Mouse (Mus musculus) Patski (cell line): ENCODE measurements around the gene Rtraf. TPM values are rescaled to one million over a fixed set of nuclear protein-coding genes. Genes with fewer than 3 reads are reported as not detected.

Source experiments
- ATAC-seq: fragments of 100-300 bp; one replicate; pipeline ENCODE4 v1.8.0; 2021
- CTCF ChIA-PET: fragments of 350-600 bp; sonication (Branson Sonifier 250); formaldehyde crosslinking; loops from one replicate; lab custom pipeline; 2022; ENCODE audit warnings: inconsistent platforms; lab: Charles Lee
- POLR2A ChIA-PET: fragments of 350-600 bp; sonication (Branson Sonifier 250); formaldehyde crosslinking; loops from one replicate; lab custom pipeline; 2022; ENCODE audit warnings: antibody characterized with exemption, inconsistent platforms; lab: Charles Lee
- DNase-seq: peaks from one replicate; pipeline ENCODE4 v3.0.0-alpha.2; 2011; ENCODE audit warnings: low read depth, low spot score
- H3K27me3 ChIP-seq: fragments of 371-371 bp; one replicate; pipeline ENCODE4 v1.5.1; 2021
- CTCF ChIP-seq: fragments of 100-300 bp; IDR thresholded peaks from one replicate; pipeline ENCODE4 v1.5.1; 2021
- in situ Hi-C: fragments of 300-500 bp; cut with MboI; formaldehyde crosslinking; loops from 3 replicates; pipeline ENCODE4 v1.11.1; 2018; ENCODE audit warnings: low pct_unique_long_range_greater_than_20kb, mixed read lengths
- polyA plus RNA-seq: library from polyadenylated mRNA; unstranded; gene quantifications from one replicate; pipeline ENCODE4 v1.2.3, GENCODE M21; 2021

The Rtraf gene
- polyA plus RNA-seq, 1 experiment from 2014 or later, result 136 TPM

DNA sequence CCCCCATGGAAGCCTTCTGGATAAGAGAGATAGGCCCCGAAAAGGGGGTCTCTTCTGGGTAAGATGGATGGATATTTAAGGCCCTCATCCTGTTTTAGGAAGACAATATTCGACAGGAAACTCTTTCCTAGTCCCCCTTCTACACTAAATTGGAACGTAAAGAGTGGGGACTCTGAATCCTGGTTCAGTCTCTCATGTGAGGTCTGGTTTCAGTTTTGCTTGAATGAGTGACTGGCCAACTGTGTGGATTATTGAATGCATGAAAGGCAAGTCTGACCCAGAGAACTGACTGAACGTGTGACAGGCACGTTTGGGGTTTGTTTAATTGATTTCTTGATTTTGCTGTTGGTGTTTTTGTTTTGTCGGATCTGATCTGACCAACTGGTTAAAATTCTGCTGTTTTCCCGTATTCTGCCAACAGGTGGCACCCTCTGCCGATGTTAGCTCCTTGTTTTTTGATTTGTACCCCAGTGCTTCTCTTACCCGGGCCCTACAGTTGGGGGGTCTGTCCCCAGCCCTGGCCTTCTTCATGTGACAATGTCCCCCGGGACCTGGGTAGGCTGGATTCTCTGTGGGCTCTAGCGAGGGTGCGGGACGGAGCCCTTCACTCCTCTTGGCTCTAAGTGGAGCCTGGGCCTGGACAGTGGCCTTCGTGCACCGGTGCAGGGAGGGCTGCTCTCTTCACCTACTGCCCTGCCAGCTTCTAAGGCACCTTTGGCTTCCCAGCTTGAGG is 16.1 kb upstream of the Rtraf start:
- CTCF ChIA-PET, result interaction anchor here (0.6 to 2.1 kb wide), 10 partner anchors 12 to 235 kb away, joined by 3 to 10 read pairs (median 4); no protein-coding TSS in a partner anchor
- TF ChIP-seq CTCF, result peak; percentile 78
- POLR2A ChIA-PET, result interaction anchor here (0.9 kb wide), 1 partner anchor 14 kb away, joined by 4 read pairs; no protein-coding TSS in a partner anchor
- in situ Hi-C loops, result loop anchor here (5.0 kb wide), 2 partner anchors 233 to 433 kb away; no protein-coding TSS in a partner anchor
- H3K27me3 ChIP-seq, result no peaks in the 10 kb centered on the region
- ATAC-seq (peak; percentile 66), DNase-seq (no peak)

DNA sequence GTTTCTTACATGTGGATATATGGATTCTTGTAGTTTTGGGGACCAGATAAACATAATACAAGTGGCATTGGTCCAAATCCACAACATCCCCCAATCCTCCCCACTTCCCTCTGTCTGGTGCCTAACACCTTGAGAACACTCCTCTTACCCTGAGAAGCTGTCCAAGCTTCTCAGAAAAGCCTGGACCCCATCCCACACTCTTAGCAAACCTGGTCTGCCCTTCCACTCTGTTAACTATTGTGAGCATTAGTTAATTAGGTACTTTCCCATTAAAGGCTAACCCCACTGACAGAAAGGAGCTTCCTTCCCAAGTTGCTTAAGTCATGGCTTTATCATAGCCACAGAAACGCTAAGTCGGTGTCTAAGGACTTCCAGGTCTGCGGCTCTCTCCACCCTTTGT is 12.7 kb upstream of the Rtraf start:
- ChIA-PET POLR2A (no interaction called here), CTCF (interaction anchor here (1.0 kb wide), 1 partner anchor 18 kb away, joined by 3 read pairs; no protein-coding TSS in a partner anchor)
- no peak for TF ChIP-seq CTCF
- DNase-seq, result no peak
- ATAC-seq, result no peak
- in situ Hi-C loops, result loop anchor here (5.0 kb wide), 2 partner anchors 236 to 436 kb away; no protein-coding TSS in a partner anchor
- H3K27me3 ChIP-seq, result peaks cover 3% of the 10 kb centered on the region

- in situ Hi-C loops, result no loop called here
- ATAC-seq, result no peak
- POLR2A ChIA-PET, result no interaction called here
- peaks cover 20% of the 10 kb centered on the region for H3K27me3 ChIP-seq
- no peak for TF ChIP-seq CTCF
- CTCF ChIA-PET, result interaction anchor here (2.0 kb wide), 1 partner anchor 81 kb away, joined by 4 read pairs; no protein-coding TSS in a partner anchor
- DNase-seq, result no peak
Observed at GRCm38 (mm10) chr14:19825481-19825880, 1.9 kb upstream of the Rtraf start.

DNA sequence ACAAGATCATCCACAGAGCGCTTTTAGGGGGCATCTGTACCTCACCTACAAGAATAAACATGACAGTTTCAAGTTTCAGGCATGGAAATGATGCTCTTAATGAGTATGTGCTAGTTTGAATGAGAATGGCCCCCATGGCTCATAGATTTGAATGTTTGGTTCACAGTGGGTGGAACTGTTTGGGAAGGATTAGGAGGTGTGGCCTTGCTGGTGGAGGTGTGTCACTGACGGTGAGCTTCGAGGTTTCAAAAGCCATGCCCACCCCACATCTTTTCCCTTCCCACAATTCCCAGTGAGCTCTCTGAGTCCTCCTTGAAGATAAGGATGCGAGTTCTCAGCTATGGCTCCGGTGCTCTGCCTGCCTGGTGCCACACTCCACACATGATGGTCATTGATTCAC is 1.9 kb downstream of the Rtraf start:
- H3K27me3 ChIP-seq, result no peaks in the 10 kb centered on the region
- no peak for ATAC-seq
- ChIA-PET CTCF (interaction anchor here (1.1 to 1.5 kb wide), 3 partner anchors 41 to 252 kb away, joined by 3 to 6 read pairs (median 4); no protein-coding TSS in a partner anchor), POLR2A (interaction anchor here (0.9 kb wide), 1 partner anchor 81 kb away, joined by 3 read pairs; no protein-coding TSS in a partner anchor)
- in situ Hi-C loops, result no loop called here
- DNase-seq, result no peak
- TF ChIP-seq CTCF, result no peak

DNA sequence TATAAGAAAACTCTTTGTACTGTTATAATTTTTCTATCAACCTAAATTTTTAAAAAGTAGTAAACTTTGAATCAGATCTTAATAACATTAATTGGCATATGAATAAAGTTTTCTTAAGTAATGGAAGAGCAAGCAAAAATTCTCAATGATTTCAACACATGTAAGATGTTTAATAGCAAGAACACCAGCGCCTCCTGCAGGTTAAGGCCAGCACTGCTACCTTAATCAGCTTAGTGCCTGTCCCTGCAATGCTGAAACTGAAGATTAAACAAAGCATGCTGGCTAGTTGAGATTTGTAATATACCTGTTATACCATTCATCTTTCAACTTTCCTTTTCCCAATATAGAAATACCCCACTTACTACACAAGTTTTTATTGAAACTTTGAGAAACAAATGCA is 5.7 kb downstream of the Rtraf start:
- H3K27me3 ChIP-seq, result no peaks in the 10 kb centered on the region
- ChIA-PET CTCF (interaction anchor here (0.9 to 3.7 kb wide), 7 partner anchors 22 to 128 kb away, joined by 3 to 20 read pairs (median 3); no protein-coding TSS in a partner anchor), POLR2A (no interaction called here)
- ATAC-seq, result no peak
- DNase-seq, result no peak
- TF ChIP-seq CTCF, result peak; percentile 95
- in situ Hi-C loops, result loop anchor here (5.0 kb wide), 1 partner anchor 111 kb away; no protein-coding TSS in a partner anchor

- in situ Hi-C loops, result no loop called here
- no peak for ATAC-seq
- TF ChIP-seq CTCF, result no peak
- POLR2A ChIA-PET, result interaction anchor here (1.0 kb wide), 1 partner anchor 28 kb away, joined by 3 read pairs; no protein-coding TSS in a partner anchor
- CTCF ChIA-PET, result interaction anchor here (0.8 to 1.9 kb wide), 5 partner anchors 17 to 106 kb away, joined by 3 to 5 read pairs (median 3); no protein-coding TSS in a partner anchor
- no peak for DNase-seq
- H3K27me3 ChIP-seq, result no peaks in the 10 kb centered on the region
Observed at GRCm38 (mm10) chr14:19813061-19813460, 10.6 kb downstream of the Rtraf start.

DNA sequence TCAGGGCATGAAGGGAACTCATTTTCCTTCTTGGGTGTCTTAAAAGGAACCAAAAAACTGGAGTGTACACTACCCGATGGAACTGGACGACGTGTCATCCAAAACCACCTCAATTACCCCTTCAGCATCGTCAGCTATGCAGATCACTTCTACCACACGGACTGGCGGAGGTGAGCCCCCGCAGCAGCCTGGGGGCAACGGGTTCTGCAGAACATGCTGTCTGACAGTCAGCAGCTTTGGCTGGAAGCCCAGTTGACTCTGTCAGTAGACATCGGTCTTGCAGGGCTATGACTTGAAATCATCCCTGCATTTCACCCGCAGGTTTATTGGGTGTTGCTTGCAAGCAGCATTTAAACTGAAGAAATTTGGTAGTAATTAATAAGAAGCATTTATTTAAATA is 13.7 kb downstream of the Rtraf start:
- no peak for TF ChIP-seq CTCF
- H3K27me3 ChIP-seq, result no peaks in the 10 kb centered on the region
- ChIA-PET CTCF (no interaction called here), POLR2A (interaction anchor here (1.2 kb wide), 1 partner anchor 42 kb away, joined by 3 read pairs; no protein-coding TSS in a partner anchor)
- ATAC-seq (no peak), DNase-seq (no peak)
- in situ Hi-C loops, result no loop called here

GRCm38 (mm10) chr14:19807858-19808257 is 15.8 kb downstream of the Rtraf start:
- TF ChIP-seq CTCF, result no peak
- ChIA-PET POLR2A (no interaction called here), CTCF (interaction anchor here (0.8 to 1.2 kb wide), 4 partner anchors 9 to 69 kb away, joined by 3 to 4 read pairs (median 4); no protein-coding TSS in a partner anchor)
- H3K27me3 ChIP-seq, result no peaks in the 10 kb centered on the region
- DNase-seq (no peak), ATAC-seq (no peak)
- in situ Hi-C loops, result no loop called here

DNA sequence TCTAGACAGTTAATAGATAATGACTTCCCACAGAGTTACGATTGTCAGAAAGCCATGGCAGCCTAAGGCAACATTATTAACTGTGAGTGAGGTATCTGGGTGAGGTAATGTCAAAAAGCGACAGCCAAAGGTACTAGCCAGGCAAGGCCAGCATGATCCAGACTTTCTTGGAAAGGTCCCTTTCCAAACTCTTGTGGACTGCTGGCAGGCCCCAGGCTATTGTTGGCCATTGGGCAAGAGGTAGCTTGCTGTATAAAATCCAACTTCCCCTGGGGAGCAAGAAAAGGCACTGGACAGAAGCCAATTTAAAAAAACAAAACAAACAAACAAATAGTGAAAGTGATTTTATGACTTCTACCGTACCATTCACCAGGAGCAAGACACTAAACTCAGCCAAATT is 16.3 kb downstream of the Rtraf start:
- POLR2A ChIA-PET, result no interaction called here
- H3K27me3 ChIP-seq, result no peaks in the 10 kb centered on the region
- CTCF ChIA-PET, result interaction anchor here (0.8 to 1.3 kb wide), 6 partner anchors 8 to 69 kb away, joined by 3 to 4 read pairs (median 3); partner anchors contain the start of gene Nid2
- DNase-seq, result no peak
- peak; percentile 60 for ATAC-seq
- in situ Hi-C loops, result no loop called here
- TF ChIP-seq CTCF, result no peak

GRCm38 (mm10) chr14:19803623-19804022 is 20.0 kb downstream of the Rtraf start:
- no peaks in the 10 kb centered on the region for H3K27me3 ChIP-seq
- POLR2A ChIA-PET, result interaction anchor here (1.3 kb wide), 1 partner anchor 278 kb away, joined by 3 read pairs; no protein-coding TSS in a partner anchor
- no peak for ATAC-seq

More at GRCm38 (mm10) chr14:19803623-19804022, 20.0 kb downstream of the Rtraf start:
- in situ Hi-C loops, result no loop called here
- CTCF ChIA-PET, result interaction anchor here (0.7 kb wide), 1 partner anchor 23 kb away, joined by 3 read pairs; no protein-coding TSS in a partner anchor
- no peak for DNase-seq
- no peak for TF ChIP-seq CTCF
